ENCODE assay signal across 11 mouse cellular contexts in the genomic region with DNA sequence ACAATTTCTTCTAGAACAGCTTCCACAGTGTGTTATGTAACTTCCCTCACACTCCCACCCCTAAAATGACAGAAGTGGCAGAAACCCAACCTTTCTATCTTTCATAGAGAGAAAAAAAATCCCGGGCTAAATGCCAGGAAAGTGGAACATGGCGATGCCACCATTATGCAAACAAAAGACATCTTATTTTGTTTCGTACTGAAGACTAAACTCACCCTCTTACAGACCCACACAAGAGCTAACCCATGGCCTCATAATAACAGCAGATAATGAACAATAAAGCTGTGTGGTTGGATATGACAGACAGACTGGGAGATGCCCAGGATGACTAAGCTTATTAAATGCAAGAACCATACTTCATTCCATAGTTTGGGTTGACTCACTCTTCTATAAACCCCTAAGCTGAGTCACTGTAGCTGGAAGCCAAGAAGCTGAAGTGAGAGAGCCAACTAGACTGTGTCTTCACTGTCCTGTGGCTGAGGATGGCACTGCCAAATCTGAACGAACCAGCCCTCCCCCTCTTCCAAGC.
DNase-seq lines count a peak whose midpoint lies in the region; ATAC-seq lines count a peak whose summit lies in the region.
"Had no signal": no experiment of that assay in that cellular context is flagged by ENCODE, and none has a peak within 500 bp of the region (broad histone marks: within the 10 kb centered on the region; RNA-seq: fewer than 3 reads in every experiment).

No protein-coding gene starts in this region.

- H3K9me3 ChIP-seq in forebrain, embryonic 13.5 days (replicated peaks): no peaks in the 10 kb centered on the region
- H3K9me3 ChIP-seq in forebrain, embryonic 11.5 days (ENCODE audit: control insufficient read depth, low read length): no peaks in the 10 kb centered on the region
- no peaks in the 10 kb centered on the region for H3K9me3 ChIP-seq in liver, embryonic 11.5 days (ENCODE audit: control insufficient read depth, low read length)
- H3K9me3 ChIP-seq: limb, embryonic 12.5 days; midbrain, embryonic 12.5 days had no signal

- H3K27ac ChIP-seq in forebrain, embryonic 13.5 days: no peak overlapping the region
- H3K27ac ChIP-seq in forebrain, embryonic 11.5 days (ENCODE audit: low read depth, low read length): no peak overlapping the region
- H3K27ac ChIP-seq in liver, embryonic 11.5 days (ENCODE audit: low read depth, low read length): no peak overlapping the region
- H3K27ac ChIP-seq: limb, embryonic 12.5 days; midbrain, embryonic 12.5 days had no signal

- no peak overlapping the region for H3K4me2 ChIP-seq in forebrain, embryonic 13.5 days
- no peak overlapping the region for H3K4me2 ChIP-seq in forebrain, embryonic 11.5 days (ENCODE audit: low read depth, low read length, severe bottlenecking)
- H3K4me2 ChIP-seq in liver, embryonic 11.5 days: no peak overlapping the region
- H3K4me2 ChIP-seq: limb, embryonic 12.5 days; midbrain, embryonic 12.5 days had no signal

- peak; percentile 38; the same call in 1 of the 2 replicates for ATAC-seq in forebrain, embryonic 13.5 days
- ATAC-seq in forebrain, embryonic 11.5 days (replicated peaks; ENCODE audit: low FRiP score): no peak
- no peak for ATAC-seq in liver, embryonic 11.5 days (replicated peaks; ENCODE audit: low FRiP score)

- H3K4me3 ChIP-seq in forebrain, embryonic 13.5 days: no peak overlapping the region
- no peak overlapping the region for H3K4me3 ChIP-seq in forebrain, embryonic 11.5 days (ENCODE audit: low read depth, low read length)
- H3K4me3 ChIP-seq in liver, embryonic 11.5 days (ENCODE audit: low read depth, low read length): no peak overlapping the region
- H3K4me3 ChIP-seq: limb, embryonic 12.5 days; midbrain, embryonic 12.5 days had no signal

- H3K27me3 ChIP-seq in forebrain, embryonic 13.5 days: no peaks in the 10 kb centered on the region
- H3K27me3 ChIP-seq in forebrain, embryonic 11.5 days (ENCODE audit: control insufficient read depth, insufficient read depth, low read length): no peaks in the 10 kb centered on the region
- H3K27me3 ChIP-seq in liver, embryonic 11.5 days (replicated peaks; ENCODE audit: control insufficient read depth, insufficient read depth, low read length): no peaks in the 10 kb centered on the region
- H3K27me3 ChIP-seq: limb, embryonic 12.5 days; midbrain, embryonic 12.5 days had no signal

- no peaks in the 10 kb centered on the region for H3K36me3 ChIP-seq in forebrain, embryonic 13.5 days (ENCODE audit: poor library complexity, severe bottlenecking)
- no peaks in the 10 kb centered on the region for H3K36me3 ChIP-seq in forebrain, embryonic 11.5 days (ENCODE audit: control insufficient read depth, insufficient read depth, low read length)
- no peaks in the 10 kb centered on the region for H3K36me3 ChIP-seq in liver, embryonic 11.5 days (ENCODE audit: control insufficient read depth, insufficient read depth, low read length)
- H3K36me3 ChIP-seq: limb, embryonic 12.5 days; midbrain, embryonic 12.5 days had no signal

- DNase-seq in forebrain, embryonic 11.5 days (ENCODE audit: low spot score): no peak
- peak; percentile 25 for DNase-seq in testis, postnatal 14 days (ENCODE audit: low spot score)
- no peak for DNase-seq in testis, postnatal 10 days (ENCODE audit: low spot score)
- DNase-seq in left cerebral cortex, adult 18-20 months (ENCODE audit: low spot score in 2 of 2): peak; percentile 57 to 62
- DNase-seq in thymus, postnatal 14 days: no peak
- DNase-seq in yolk sac, embryonic 10.5 days (ENCODE audit: low spot score): no peak
- no peak for DNase-seq in liver, embryonic 11.5 days (ENCODE audit: low spot score)
- DNase-seq: heart, postnatal 14 days had no signal

- WGBS in forebrain, embryonic 13.5 days: 76% methylated on average over 4 of the region's 4 CpGs
- WGBS in forebrain, embryonic 11.5 days: 89% methylated on average over 4 of the region's 4 CpGs
- 78% methylated on average over 4 of the region's 4 CpGs for WGBS in liver, embryonic 11.5 days

- H3K9ac ChIP-seq in forebrain, embryonic 13.5 days: no peak overlapping the region
- H3K9ac ChIP-seq in forebrain, embryonic 11.5 days (ENCODE audit: low read length): no peak overlapping the region
- H3K9ac ChIP-seq in liver, embryonic 11.5 days (ENCODE audit: low read depth, low read length): no peak overlapping the region
- H3K9ac ChIP-seq: limb, embryonic 12.5 days; midbrain, embryonic 12.5 days had no signal

- no peaks in the 10 kb centered on the region for H3K4me1 ChIP-seq in forebrain, embryonic 13.5 days
- H3K4me1 ChIP-seq in forebrain, embryonic 11.5 days (replicated peaks; ENCODE audit: control insufficient read depth, insufficient read depth, low read length): no peaks in the 10 kb centered on the region
- H3K4me1 ChIP-seq in liver, embryonic 11.5 days (replicated peaks; ENCODE audit: control insufficient read depth, insufficient read depth, low read length): no peaks in the 10 kb centered on the region
- H3K4me1 ChIP-seq: limb, embryonic 12.5 days; midbrain, embryonic 12.5 days had no signal

Comparison
In these comparisons a context has a peak if more than half of its experiments do, and no peak if none do; other contexts are left out.
1. DNase-seq: peak in testis, postnatal 14 days (single experiment) and left cerebral cortex, adult 18-20 months (2 of 2); none in forebrain, embryonic 11.5 days (single experiment), testis, postnatal 10 days (single experiment), thymus, postnatal 14 days (single experiment), yolk sac, embryonic 10.5 days (single experiment) and liver, embryonic 11.5 days (single experiment).